Mouse (Mus musculus) midbrain, embryonic 13.5 days (tissue): ENCODE data around the gene Bcan. TPM values are rescaled to one million over a fixed set of nuclear protein-coding genes. Genes with fewer than 3 reads are reported as not detected.

Source experiments
- ATAC-seq: fragments of 200-750 bp; cut with Nextera tagmentation; 2 replicates; pipeline ENCODE4 v1.8.0; 2017; ENCODE audit warnings: mild to moderate bottlenecking, moderate TSS enrichment, moderate library complexity
- H3K27ac ChIP-seq: fragments of 300-500 bp; sonication (generic); 2 replicates; pipeline ENCODE4 v1.5.1; 2015; ENCODE audit warnings: inconsistent platforms, mild to moderate bottlenecking, moderate library complexity
- H3K27me3 ChIP-seq: fragments of 300-500 bp; sonication (generic); 2 replicates; pipeline ENCODE4 v1.6.1; 2015; ENCODE audit warnings: mild to moderate bottlenecking, inconsistent platforms
- H3K36me3 ChIP-seq: fragments of 300-500 bp; sonication (generic); 2 replicates; pipeline ENCODE4 v1.6.1; 2015; ENCODE audit warnings: mild to moderate bottlenecking, inconsistent platforms
- H3K4me1 ChIP-seq: fragments of 300-500 bp; sonication (generic); replicated peaks from 2 replicates; pipeline ENCODE4 v1.6.1; 2015; ENCODE audit warnings: inconsistent platforms
- H3K4me2 ChIP-seq: fragments of 300-500 bp; sonication (generic); replicated peaks from 2 replicates; pipeline ENCODE4 v1.6.1; 2015; ENCODE audit warnings: moderate library complexity, mild to moderate bottlenecking, inconsistent platforms
- H3K4me3 ChIP-seq: fragments of 300-500 bp; sonication (generic); replicated peaks from 2 replicates; pipeline ENCODE4 v1.5.1; 2015; ENCODE audit warnings: mild to moderate bottlenecking, inconsistent platforms
- H3K9ac ChIP-seq: fragments of 300-500 bp; sonication (generic); replicated peaks from 2 replicates; pipeline ENCODE4 v1.6.1; 2015; ENCODE audit warnings: mild to moderate bottlenecking, inconsistent platforms
- H3K9me3 ChIP-seq: fragments of 300-500 bp; sonication (generic); 2 replicates; pipeline ENCODE4 v1.6.1; 2016; ENCODE audit warnings: mild to moderate bottlenecking, inconsistent platforms
- WGBS: fragments of 180-500 bp; shearing (Covaris S2); methylation state at CpG from one replicate; pipeline ENCODE4 v1.1.7; 2015; 5-methylcytosine and 5-hydroxymethylcytosine counted together
- polyA plus RNA-seq: library from polyadenylated mRNA; unstranded; fragments of >200 nt; fragmentation: Nextera tagmentation; extraction: Ambion mirVana; gene quantifications from 2 replicates; pipeline ENCODE4 v1.2.1, GENCODE M21; 2015

Bcan gene
- polyA plus RNA-seq, 1 experiment from 2014 or later, result 10.1 TPM

DNA sequence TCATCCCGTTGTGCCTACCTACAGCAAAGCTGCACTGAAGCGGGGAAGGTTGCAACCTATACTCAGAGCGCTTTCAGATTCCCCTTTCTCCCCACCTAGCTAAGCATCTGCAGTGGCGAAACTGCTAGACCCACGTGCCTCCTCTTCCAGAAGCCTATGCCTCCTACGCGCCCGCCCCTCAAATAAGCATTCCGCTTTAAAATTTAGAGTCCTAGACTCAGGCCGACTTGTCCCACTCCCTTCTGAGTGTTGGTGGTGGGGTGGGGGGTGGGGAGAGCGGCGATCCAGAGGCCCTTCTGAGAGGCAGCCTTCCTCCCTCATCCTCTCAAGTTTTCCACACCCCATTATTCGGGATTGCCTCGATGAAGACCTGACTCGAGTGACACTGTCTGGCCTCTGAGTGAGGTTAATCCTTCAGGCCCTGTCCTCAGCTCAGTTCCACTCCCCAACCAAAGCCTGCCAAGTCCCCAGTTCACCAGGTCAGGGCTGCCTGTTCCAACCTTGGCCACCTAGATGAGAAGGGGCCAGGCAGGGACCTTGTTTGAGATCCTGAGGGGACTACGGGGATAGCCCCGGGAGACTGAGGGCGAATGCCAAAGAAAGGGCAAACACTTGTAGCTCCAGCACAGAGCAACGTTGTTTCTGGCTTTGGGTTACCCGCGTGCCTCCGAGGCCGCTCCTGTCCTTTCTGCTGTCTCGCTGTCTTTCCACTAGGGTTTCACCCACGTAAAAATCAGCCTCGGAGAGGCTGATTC lies 52.8 kb downstream of the Bcan start:
- Histone ChIP-seq H3K4me1 (peaks cover 75% of the 10 kb centered on the region), H3K27ac (peak overlapping the region; percentile 69)
- WGBS, result 4% methylated on average over 26 of the region's 26 CpGs

DNA sequence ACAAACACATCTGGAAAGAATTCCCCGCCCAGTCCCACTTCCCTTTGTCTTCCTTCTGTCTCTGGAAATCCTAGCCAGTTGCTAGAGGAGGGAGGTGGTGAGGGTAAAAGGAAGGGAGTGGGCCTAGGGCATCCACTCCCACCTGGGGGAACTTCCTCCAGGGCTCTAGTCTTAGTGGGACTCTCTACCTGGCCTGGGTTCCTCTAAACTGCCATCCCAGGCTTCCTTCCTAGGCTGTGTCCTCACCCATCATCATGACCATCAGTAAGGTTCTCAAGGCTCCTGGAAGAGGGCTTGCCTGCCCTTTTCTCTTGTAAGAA lies 53.5 kb downstream of the Bcan start:
- H3K4me1 ChIP-seq, result peaks cover 68% of the 10 kb centered on the region
- 15% methylated on average over 1 of the region's 1 CpGs for WGBS
- no peak overlapping the region for H3K9ac ChIP-seq
- peak; percentile 1; the same call in 1 of the 2 replicates for ATAC-seq
- H3K9me3 ChIP-seq, result no peaks in the 10 kb centered on the region
- H3K4me2 ChIP-seq, result no peak overlapping the region
- H3K27ac ChIP-seq, result peak overlapping the region; percentile 69
- no peaks in the 10 kb centered on the region for H3K27me3 ChIP-seq
- H3K4me3 ChIP-seq, result no peak overlapping the region
- peaks cover 12% of the 10 kb centered on the region for H3K36me3 ChIP-seq

More for the DNA sequence above, 52.8 kb downstream of the Bcan start:
- Histone ChIP-seq H3K4me3 (peak overlapping the region; percentile 29), H3K27me3 (no peaks in the 10 kb centered on the region), H3K9ac (peak overlapping the region; percentile 64), H3K9me3 (no peaks in the 10 kb centered on the region), H3K4me2 (peak overlapping the region; percentile 62), H3K36me3 (peaks cover 5% of the 10 kb centered on the region)
- ATAC-seq, result no peak

DNA sequence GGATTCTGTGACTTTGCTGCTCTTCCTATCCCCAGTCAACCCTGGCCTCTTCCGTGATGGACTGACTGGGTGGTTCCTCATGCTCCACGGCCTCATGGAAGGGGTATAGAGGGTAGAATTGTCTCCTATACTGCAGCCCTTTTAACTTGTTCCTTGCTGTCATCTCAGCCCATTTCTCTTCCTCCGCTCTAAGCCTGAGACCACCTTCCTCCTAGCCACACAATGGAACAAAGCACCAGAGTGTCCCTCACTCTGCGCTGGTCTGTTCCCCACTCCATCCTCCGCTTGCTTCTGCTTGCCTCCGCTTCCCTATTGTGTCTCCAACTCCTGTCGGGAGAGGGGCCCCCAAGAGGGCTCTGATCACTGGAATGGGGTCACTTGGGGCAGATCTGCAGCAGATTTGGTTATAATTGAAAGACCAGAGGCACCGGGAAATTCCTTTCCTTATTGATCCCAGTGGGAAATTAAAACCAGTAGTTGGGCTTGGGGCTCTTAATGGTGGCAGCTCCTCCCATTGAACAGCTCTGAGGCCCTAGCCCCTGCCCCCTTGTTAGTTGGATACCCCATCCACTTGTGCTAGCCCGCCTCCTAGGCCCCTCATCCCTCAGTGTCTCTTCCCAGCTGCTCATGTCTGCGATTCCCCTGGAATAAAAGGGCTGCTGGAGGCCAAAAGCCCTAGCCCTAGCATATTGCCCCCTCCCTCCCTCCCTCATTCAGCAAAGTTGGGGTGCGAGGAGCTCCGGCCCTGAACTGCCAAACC lies 54.1 kb downstream of the Bcan start:
- H3K4me1 ChIP-seq, result peaks cover 62% of the 10 kb centered on the region
- H3K27me3 ChIP-seq, result no peaks in the 10 kb centered on the region
- H3K4me2 ChIP-seq, result no peak overlapping the region; the same call in 1 of the 2 replicates
- H3K27ac ChIP-seq, result peak overlapping the region; percentile 69
- H3K36me3 ChIP-seq, result peaks cover 18% of the 10 kb centered on the region
- WGBS, result 7% methylated on average over 12 of the region's 12 CpGs
- peak overlapping the region; percentile 45; the same call in 1 of the 2 replicates for H3K9ac ChIP-seq
- no peaks in the 10 kb centered on the region for H3K9me3 ChIP-seq
- ATAC-seq, result peak; percentile 52
- no peak overlapping the region for H3K4me3 ChIP-seq

DNA sequence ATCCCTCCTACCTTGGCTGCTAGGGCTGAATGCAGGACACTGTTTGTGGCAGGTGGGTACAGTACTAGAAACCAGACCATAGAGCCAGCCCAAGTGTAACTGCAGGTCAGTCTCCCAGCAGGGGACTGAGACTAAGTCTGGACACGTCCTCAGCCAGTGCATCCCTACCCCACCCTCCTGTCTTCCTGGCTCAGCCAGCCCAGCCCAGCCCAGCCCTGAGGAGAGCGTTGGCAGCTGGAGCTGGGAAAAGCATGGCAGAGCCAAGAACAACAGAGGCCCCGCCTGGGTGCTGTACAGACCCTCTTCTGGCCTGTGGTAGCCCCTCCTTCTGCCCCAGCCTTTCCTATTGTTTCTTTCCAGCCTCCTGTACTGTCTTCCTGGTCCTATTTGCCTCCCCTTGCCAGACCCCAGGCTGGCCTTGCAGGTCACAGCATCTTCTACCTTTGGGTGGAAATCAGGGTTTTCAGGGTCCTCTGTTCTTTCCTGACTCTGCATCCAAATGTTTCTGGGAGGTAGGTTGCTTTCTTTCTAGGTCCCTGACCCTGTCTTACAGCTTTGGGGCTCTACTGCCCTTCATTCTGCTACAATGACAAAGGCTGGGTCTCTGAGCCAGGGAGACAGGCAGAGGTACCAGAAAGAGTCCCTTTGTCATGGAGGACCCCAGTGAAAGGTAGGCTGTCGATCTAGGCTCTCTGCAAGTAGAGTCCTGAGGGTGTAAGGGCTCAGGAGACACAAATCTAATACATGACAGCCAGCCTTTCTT lies 55.0 kb downstream of the Bcan start:
- Histone ChIP-seq H3K27ac (peak overlapping the region; percentile 69), H3K36me3 (peaks cover 25% of the 10 kb centered on the region), H3K9me3 (no peaks in the 10 kb centered on the region), H3K27me3 (no peaks in the 10 kb centered on the region), H3K4me1 (peaks cover 55% of the 10 kb centered on the region), H3K4me2 (no peak overlapping the region), H3K9ac (peak overlapping the region; percentile 33; the same call in 1 of the 2 replicates), H3K4me3 (no peak overlapping the region)
- ATAC-seq, result peak; percentile 51
- 11% methylated on average over 4 of the region's 4 CpGs for WGBS

DNA sequence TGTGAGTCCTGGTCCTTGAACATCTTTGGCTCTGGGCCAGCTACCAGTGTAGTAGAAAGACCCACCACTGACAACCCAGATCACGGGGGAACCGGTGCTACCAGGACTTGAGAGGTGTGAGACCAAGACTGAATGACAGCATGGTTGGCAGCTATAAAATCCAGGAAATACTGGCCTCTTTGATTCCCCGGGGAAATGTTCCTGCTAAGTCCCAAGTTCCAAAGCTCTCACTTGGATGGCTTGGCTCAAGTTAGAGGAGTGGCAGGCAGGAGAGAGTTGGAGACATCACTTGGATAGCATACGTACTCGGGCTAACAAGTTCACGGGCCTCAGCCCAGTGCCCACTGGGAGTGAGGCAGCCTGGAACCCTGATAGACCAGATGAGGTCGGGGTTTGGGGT lies 56.4 kb downstream of the Bcan start:
- Histone ChIP-seq H3K4me3 (no peak overlapping the region), H3K4me1 (peaks cover 40% of the 10 kb centered on the region), H3K27me3 (no peaks in the 10 kb centered on the region), H3K4me2 (no peak overlapping the region), H3K9me3 (no peaks in the 10 kb centered on the region), H3K27ac (no peak overlapping the region), H3K36me3 (peaks cover 40% of the 10 kb centered on the region), H3K9ac (no peak overlapping the region)
- WGBS, result 84% methylated on average over 7 of the region's 7 CpGs
- ATAC-seq, result no peak

DNA sequence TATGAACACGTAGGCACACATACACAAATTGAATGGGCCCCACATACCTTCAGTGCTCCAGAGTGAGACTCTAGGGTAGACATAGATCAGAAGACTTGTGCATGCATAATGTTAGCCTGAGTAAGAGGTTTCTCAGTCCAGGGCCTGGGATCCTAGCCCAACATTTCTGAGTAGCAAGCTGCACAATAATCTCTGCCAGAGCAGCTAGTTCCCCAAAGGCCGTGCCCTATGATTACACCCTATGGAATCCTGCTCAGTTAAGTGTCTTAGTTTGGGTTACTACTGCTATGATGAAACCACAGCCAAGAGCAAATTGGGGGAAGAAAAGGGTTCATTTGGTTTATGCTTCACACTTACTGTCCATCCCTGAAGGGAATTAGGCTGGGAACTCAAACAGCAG lies 57.6 kb downstream of the Bcan start:
- Histone ChIP-seq H3K27me3 (no peaks in the 10 kb centered on the region), H3K4me3 (no peak overlapping the region), H3K27ac (no peak overlapping the region), H3K4me2 (no peak overlapping the region), H3K9me3 (no peaks in the 10 kb centered on the region), H3K36me3 (peaks cover 50% of the 10 kb centered on the region), H3K9ac (no peak overlapping the region), H3K4me1 (peaks cover 29% of the 10 kb centered on the region)
- ATAC-seq, result no peak
- WGBS, result 91% methylated on average over 2 of the region's 2 CpGs

DNA sequence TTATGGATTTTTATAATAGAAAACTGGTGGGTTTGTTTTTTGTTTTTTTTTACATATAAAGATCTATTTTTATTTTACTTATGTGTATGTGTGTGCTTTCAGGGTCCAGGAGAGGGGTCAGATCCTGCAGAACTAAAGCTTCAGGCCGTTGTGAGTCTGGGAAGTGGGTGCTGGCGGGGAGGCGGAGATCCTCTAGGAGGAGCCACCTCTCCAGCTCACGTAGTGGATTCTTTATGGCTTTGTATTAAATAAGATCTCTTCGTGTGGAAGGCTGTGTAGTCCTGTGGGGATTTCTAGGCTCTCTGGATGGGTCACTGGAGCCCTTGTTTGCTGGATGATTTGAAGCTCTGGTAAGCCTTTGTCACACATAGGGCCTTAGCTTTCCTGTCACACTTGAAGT lies 59.4 kb downstream of the Bcan start:
- H3K4me2 ChIP-seq, result no peak overlapping the region
- 56% methylated on average over 5 of the region's 5 CpGs for WGBS

More for the DNA sequence above, 59.4 kb downstream of the Bcan start:
- Histone ChIP-seq H3K27ac (no peak overlapping the region), H3K4me1 (peaks cover 18% of the 10 kb centered on the region), H3K4me3 (no peak overlapping the region), H3K9ac (no peak overlapping the region), H3K36me3 (peaks cover 65% of the 10 kb centered on the region), H3K9me3 (no peaks in the 10 kb centered on the region), H3K27me3 (no peaks in the 10 kb centered on the region)
- no peak for ATAC-seq

Other genes with a start within 250 kb of the Bcan start
- 2.4 and 2.5 TPM in 2 replicates for gene Ntrk1, start 205.1 kb downstream of the Bcan start, polyA plus RNA-seq
- 0.82 and 0.87 TPM in 2 replicates for gene Insrr, start 203.3 kb downstream of the Bcan start, polyA plus RNA-seq
- gene Pear1, start 175.9 kb downstream of the Bcan start, polyA plus RNA-seq, result 4.8 and 7.1 TPM in 2 replicates
- gene Sh2d2a, start 153.5 kb downstream of the Bcan start, polyA plus RNA-seq, result not detected in 2 replicates
- 13.8 and 15.6 TPM in 2 replicates for gene Prcc, start 114.6 kb downstream of the Bcan start, polyA plus RNA-seq
- 125 and 176 TPM in 2 replicates for gene Hdgf, start 93.9 kb downstream of the Bcan start, polyA plus RNA-seq
- gene Mrpl24, start 80.7 kb downstream of the Bcan start, polyA plus RNA-seq, result 69.1 and 72.1 TPM in 2 replicates
- 49.2 and 51.0 TPM in 2 replicates for gene Isg20l2, start 69.9 kb downstream of the Bcan start, polyA plus RNA-seq
- 19.8 and 24.9 TPM in 2 replicates for gene Rrnad1, start 69.5 kb downstream of the Bcan start, polyA plus RNA-seq
- gene Crabp2, start 51.6 kb downstream of the Bcan start, polyA plus RNA-seq, result 129 and 135 TPM in 2 replicates
- gene Nes, start 29.2 kb downstream of the Bcan start, polyA plus RNA-seq, result 61.9 and 77.6 TPM in 2 replicates
- gene Hapln2, start 27.4 kb upstream of the Bcan start, polyA plus RNA-seq, result 0.14 and 0.55 TPM in 2 replicates
- 28.1 and 28.3 TPM in 2 replicates for gene Gpatch4, start 42.9 kb upstream of the Bcan start, polyA plus RNA-seq
- gene Naxe, start 58.3 kb upstream of the Bcan start, polyA plus RNA-seq, result 154 and 157 TPM in 2 replicates
- gene Ttc24, start 78.1 kb upstream of the Bcan start, polyA plus RNA-seq, result not detected in 2 replicates
- gene Iqgap3, start 81.7 kb upstream of the Bcan start, polyA plus RNA-seq, result 6.2 and 6.6 TPM in 2 replicates
- 15.1 and 16.9 TPM in 2 replicates for gene Mef2d, start 142.1 kb upstream of the Bcan start, polyA plus RNA-seq